Mouse (Mus musculus): Measurements from ENCODE around the gene Rassf8. TPM values are rescaled to one million over a fixed set of nuclear protein-coding genes. Genes with fewer than 3 reads are reported as not detected.
A peak's percentile ranks its signal among the peaks of the same experiment; 100 is the strongest.

Gene Rassf8
- polyA plus RNA-seq, 1 experiment from 2014 or later, result 8.7 TPM

DNA sequence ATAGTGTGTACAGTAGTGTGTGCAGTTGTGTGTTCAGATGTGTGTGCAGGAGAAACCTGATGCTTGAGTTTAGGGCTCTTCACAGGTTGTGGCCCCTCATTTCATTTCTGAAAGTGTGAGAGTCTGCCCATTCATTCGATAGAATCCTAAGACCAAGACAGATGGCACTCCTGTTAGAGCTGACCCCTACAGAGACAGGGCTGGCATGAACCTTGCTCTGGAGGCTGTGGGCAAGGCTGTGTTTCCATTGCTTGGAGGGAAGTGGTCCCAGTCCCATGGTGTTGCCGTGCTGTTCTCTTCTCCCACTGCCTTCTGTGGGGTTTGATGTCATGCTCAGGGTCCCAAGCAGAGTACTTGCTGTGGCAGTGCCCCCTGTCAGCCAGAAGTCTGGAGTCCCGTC is 57.7 kb downstream of the Rassf8 start:
- peaks cover 14% of the 10 kb centered on the region; the same call in 1 of the 2 replicates for H3K4me1 ChIP-seq
- no peaks in the 10 kb centered on the region for H3K27me3 ChIP-seq
- H3K4me3 ChIP-seq (replicated peaks), result no peak overlapping the region
- no peak overlapping the region for H3K27ac ChIP-seq (replicated peaks)
- H3K36me3 ChIP-seq, result 0 out of 2 replicates have a peak, but pooled peaks cover 6% of the 10 kb centered on the region
- no peaks in the 10 kb centered on the region for H3K9me3 ChIP-seq (replicated peaks)
- ATAC-seq (ENCODE audit: insufficient number of reproducible peaks, low FRiP score, low TSS enrichment, low read depth), result no peak
- no peak overlapping the region for H3K4me2 ChIP-seq (replicated peaks)
- whole genome bisulfite sequencing, result 49% methylated on average over 3 of the region's 3 CpGs
- H3K9ac ChIP-seq, result no peak overlapping the region

DNA sequence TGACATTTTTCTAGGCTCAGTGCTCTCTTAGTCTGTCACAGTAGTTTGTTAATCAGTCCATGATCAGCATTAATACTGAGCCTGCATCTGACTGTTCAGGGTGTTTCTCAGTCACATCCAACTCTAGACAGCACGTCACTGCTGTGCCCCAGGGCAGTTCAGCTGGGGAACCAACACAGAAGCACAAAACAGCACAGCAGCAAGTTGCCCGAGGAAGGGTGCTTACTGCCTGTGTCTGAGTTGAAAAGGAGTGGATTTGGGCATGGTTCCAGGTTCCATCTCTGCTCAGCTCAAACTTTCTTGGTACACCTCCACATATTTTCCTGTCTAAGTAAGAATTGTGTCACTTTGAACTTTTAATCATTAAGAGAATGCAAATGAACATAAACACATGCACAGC is 60.2 kb downstream of the Rassf8 start:
- no peak overlapping the region for H3K27ac ChIP-seq (replicated peaks)
- peaks cover 14% of the 10 kb centered on the region; the same call in 1 of the 2 replicates for H3K4me1 ChIP-seq
- WGBS, result 22% methylated on average over 2 of the region's 2 CpGs
- H3K9ac ChIP-seq, result no peak overlapping the region
- H3K36me3 ChIP-seq, result peaks cover 19% of the 10 kb centered on the region
- no peaks in the 10 kb centered on the region for H3K9me3 ChIP-seq (replicated peaks)
- ATAC-seq (ENCODE audit: insufficient number of reproducible peaks, low FRiP score, low TSS enrichment, low read depth), result no peak; the same call in 1 of the 2 replicates
- H3K27me3 ChIP-seq, result no peaks in the 10 kb centered on the region
- no peak overlapping the region for H3K4me3 ChIP-seq (replicated peaks)
- H3K4me2 ChIP-seq (replicated peaks), result no peak overlapping the region

DNA sequence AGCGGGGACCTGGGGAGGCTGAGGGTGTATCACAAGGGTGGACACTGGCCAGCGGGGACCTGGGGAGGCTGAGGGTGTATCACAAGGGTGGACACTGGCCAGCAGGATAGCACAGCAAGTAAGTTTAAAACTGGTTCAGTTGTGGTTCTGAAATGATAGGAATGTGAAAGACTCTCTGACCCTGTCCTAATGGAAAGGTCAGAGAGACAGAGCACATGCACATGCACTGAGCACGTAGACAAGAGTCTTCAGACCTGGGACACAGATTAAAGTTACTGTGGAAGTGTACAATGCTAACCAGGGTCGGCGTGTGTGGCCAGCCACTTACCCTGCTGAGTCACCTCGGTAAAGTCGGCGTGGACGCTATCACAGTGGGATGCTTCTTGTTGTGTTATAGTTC is 61.4 kb downstream of the Rassf8 start:
- Histone ChIP-seq H3K9ac (no peak overlapping the region), H3K9me3 (replicated peaks) (no peaks in the 10 kb centered on the region), H3K4me3 (replicated peaks) (no peak overlapping the region), H3K27me3 (no peaks in the 10 kb centered on the region), H3K27ac (replicated peaks) (no peak overlapping the region), H3K4me1 (peaks cover 14% of the 10 kb centered on the region; the same call in 1 of the 2 replicates), H3K36me3 (peaks cover 19% of the 10 kb centered on the region), H3K4me2 (replicated peaks) (no peak overlapping the region)
- no peak for ATAC-seq (ENCODE audit: insufficient number of reproducible peaks, low FRiP score, low TSS enrichment, low read depth)
- WGBS, result 91% methylated on average over 9 of the region's 9 CpGs

DNA sequence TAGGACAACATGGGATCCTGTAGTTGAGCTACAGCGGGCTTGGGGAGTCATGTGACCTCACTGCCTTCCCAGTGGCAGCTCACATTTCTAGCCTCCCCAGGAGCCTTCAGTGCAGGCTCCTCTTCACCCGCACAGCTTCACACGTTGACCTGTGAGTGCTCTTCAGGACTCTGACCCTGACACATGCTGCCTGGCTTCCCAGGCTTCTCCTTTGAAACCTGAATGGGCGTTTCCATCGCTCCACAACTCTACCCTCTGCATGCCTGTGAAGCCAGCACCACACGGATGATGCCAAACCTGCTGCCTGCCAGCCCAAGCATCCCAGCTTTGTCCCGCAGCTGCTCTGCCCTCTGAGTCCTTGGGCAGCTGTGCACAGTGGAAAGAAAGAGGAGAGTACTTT is 63.0 kb downstream of the Rassf8 start:
- Histone ChIP-seq H3K4me3 (replicated peaks) (no peak overlapping the region), H3K4me1 (peaks cover 5% of the 10 kb centered on the region; the same call in 1 of the 2 replicates), H3K9me3 (replicated peaks) (no peaks in the 10 kb centered on the region), H3K4me2 (replicated peaks) (no peak overlapping the region), H3K27me3 (no peaks in the 10 kb centered on the region), H3K27ac (replicated peaks) (no peak overlapping the region), H3K9ac (no peak overlapping the region), H3K36me3 (peaks cover 19% of the 10 kb centered on the region)
- no peak for ATAC-seq (ENCODE audit: insufficient number of reproducible peaks, low FRiP score, low TSS enrichment, low read depth)
- 80% methylated on average over 7 of the region's 7 CpGs for WGBS

DNA sequence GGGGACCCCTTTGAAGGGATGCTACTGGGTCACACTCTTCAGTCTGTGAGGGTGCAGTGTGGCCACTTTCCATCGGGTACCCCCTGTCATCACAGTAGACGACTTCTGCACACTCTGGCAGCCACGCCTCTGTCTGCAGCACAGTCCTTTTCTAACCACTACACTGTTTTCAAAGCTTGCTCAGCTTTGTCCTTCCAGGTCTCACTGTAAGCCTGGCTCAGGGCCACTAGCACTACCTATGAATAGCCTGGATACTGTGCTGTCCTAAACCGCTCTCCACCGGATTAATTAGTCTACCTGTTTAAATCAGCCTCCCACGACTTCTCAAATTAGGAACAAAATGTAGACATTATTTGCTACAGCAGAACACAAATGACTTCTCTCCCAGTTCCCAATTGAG is 63.5 kb downstream of the Rassf8 start:
- no peaks in the 10 kb centered on the region for H3K27me3 ChIP-seq
- ATAC-seq (ENCODE audit: insufficient number of reproducible peaks, low FRiP score, low TSS enrichment, low read depth), result no peak
- H3K36me3 ChIP-seq, result peaks cover 19% of the 10 kb centered on the region
- H3K4me1 ChIP-seq, result peaks cover 5% of the 10 kb centered on the region; the same call in 1 of the 2 replicates
- H3K4me3 ChIP-seq (replicated peaks), result no peak overlapping the region
- 88% methylated on average over 6 of the region's 6 CpGs for WGBS
- H3K9ac ChIP-seq, result no peak overlapping the region
- no peaks in the 10 kb centered on the region for H3K9me3 ChIP-seq (replicated peaks)
- H3K27ac ChIP-seq (replicated peaks), result no peak overlapping the region
- no peak overlapping the region for H3K4me2 ChIP-seq (replicated peaks)

DNA sequence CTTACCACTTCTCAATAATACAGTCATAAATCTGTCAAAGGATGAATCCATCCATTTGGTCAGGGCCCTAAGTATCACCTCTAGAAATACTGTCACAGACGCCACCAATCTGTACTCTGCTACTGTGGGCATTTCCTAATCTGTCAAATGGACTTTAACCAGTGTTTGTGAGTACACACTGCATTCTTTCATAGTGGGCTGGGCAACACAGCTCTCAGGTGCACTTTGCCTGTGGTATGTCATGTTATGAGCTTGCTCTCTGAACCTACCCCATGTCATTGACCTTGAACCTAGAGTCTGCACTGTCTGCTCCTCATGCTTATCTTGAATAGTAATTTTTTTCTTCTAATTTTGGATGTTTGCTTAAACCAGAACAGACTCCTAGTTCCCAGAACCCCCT is 64.6 kb downstream of the Rassf8 start:
- WGBS, result 93% methylated on average over 1 of the region's 1 CpGs
- ATAC-seq (ENCODE audit: insufficient number of reproducible peaks, low FRiP score, low TSS enrichment, low read depth), result no peak

DNA sequence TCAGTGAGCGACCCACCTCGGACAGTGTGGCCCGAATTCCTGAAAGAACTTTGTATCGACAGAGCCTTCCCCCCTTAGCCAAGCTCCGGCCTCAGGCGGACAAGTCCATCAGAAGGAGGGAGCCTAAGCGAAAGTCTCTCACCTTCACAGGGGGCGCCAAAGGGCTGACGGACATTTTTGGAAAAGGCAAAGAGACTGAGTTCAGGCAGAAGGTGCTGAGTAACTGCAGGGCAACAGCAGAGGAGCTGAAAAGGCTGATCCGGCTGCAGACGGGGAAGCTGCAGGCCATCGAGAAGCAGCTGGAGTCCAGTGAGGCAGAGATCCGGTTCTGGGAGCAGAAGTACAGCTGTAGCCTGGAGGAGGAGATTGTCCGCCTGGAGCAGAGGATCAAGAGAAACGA is 68.7 kb downstream of the Rassf8 start:
- no peak for ATAC-seq (ENCODE audit: insufficient number of reproducible peaks, low FRiP score, low TSS enrichment, low read depth)
- Histone ChIP-seq H3K36me3 (peaks cover 18% of the 10 kb centered on the region), H3K4me3 (replicated peaks) (no peak overlapping the region), H3K4me2 (replicated peaks) (no peak overlapping the region), H3K9ac (no peak overlapping the region), H3K27me3 (no peaks in the 10 kb centered on the region), H3K4me1 (no peaks in the 10 kb centered on the region), H3K9me3 (replicated peaks) (no peaks in the 10 kb centered on the region), H3K27ac (replicated peaks) (no peak overlapping the region)
- 36% methylated on average over 15 of the region's 15 CpGs for WGBS

More for the DNA sequence above, 64.6 kb downstream of the Rassf8 start:
- H3K4me2 ChIP-seq (replicated peaks), result no peak overlapping the region
- H3K27me3 ChIP-seq, result no peaks in the 10 kb centered on the region
- peaks cover 5% of the 10 kb centered on the region; the same call in 1 of the 2 replicates for H3K4me1 ChIP-seq
- H3K9me3 ChIP-seq (replicated peaks), result no peaks in the 10 kb centered on the region
- H3K36me3 ChIP-seq, result peaks cover 23% of the 10 kb centered on the region
- no peak overlapping the region for H3K9ac ChIP-seq
- no peak overlapping the region for H3K4me3 ChIP-seq (replicated peaks)
- no peak overlapping the region for H3K27ac ChIP-seq (replicated peaks)

DNA sequence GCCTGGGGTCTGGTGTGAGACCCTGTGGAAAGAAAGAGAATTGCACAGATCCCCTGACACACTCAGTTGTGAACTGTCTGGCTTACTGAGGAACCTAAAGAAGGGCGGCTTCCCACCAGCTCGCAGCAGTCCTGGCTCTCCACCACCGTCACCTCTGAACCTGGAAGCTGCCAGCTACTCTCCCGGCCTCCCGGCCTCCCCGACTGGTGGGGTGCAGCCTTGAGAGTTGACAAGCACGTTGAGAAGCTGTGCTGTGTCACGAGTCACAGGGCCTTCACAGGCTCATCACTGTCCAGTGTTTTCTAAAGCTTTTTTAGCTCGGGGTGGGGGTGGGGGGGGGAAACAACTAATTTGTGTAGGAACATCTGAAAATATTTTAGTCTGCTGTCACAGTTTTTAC is 72.6 kb downstream of the Rassf8 start:
- Histone ChIP-seq H3K4me2 (replicated peaks) (no peak overlapping the region), H3K4me3 (replicated peaks) (no peak overlapping the region), H3K27me3 (no peaks in the 10 kb centered on the region), H3K9me3 (replicated peaks) (no peaks in the 10 kb centered on the region), H3K27ac (replicated peaks) (no peak overlapping the region), H3K4me1 (peaks cover 3% of the 10 kb centered on the region; the same call in 1 of the 2 replicates), H3K36me3 (peaks cover 12% of the 10 kb centered on the region), H3K9ac (no peak overlapping the region)
- ATAC-seq (ENCODE audit: insufficient number of reproducible peaks, low FRiP score, low TSS enrichment, low read depth), result no peak
- 87% methylated on average over 9 of the region's 9 CpGs for WGBS

DNA sequence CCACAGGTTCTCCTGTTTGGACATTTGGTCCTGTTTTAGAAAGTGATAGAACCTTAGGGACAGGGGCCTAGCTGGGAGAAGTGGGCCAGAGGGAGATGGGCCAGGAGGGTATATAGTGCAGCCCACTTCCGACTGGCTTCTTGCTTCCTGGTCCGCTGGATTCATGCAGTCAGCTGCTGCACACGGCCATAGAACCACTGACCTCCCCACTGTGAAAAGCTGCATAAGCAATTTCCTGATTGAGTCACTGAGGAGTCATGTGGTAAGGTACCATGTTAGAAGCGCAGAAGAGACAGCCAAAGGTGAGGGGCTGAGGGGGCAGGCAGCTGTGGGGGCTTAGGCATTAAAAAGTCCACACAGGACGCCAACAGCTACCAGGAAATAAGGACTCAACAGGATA is 75.7 kb downstream of the Rassf8 start:
- 69% methylated on average over 5 of the region's 5 CpGs for WGBS
- Histone ChIP-seq H3K27me3 (no peaks in the 10 kb centered on the region), H3K36me3 (peaks cover 6% of the 10 kb centered on the region; the same call in 1 of the 2 replicates), H3K4me1 (peaks cover 3% of the 10 kb centered on the region; the same call in 1 of the 2 replicates), H3K9ac (no peak overlapping the region), H3K27ac (replicated peaks) (no peak overlapping the region), H3K4me2 (replicated peaks) (no peak overlapping the region), H3K4me3 (replicated peaks) (no peak overlapping the region), H3K9me3 (replicated peaks) (no peaks in the 10 kb centered on the region)
- no peak for ATAC-seq (ENCODE audit: insufficient number of reproducible peaks, low FRiP score, low TSS enrichment, low read depth)

DNA sequence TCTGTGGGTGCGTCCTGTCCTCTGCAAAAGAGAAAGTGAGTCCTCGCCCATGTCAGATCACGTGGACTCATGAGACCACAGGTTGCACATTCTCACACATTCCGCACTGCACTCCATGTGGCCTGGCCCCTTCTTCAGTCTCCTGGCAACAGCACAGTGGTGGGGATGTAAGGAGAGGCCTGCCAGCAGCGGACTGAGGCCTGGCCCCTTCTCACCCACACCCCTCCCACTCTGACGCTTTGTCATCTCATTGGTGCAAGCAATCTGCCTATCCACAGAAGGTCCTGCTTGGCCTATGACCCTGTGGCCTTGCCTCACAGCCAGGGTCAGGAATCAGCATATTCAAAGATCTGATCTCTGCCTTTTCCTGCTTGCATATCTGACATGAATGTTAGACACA is 76.6 kb downstream of the Rassf8 start:
- ATAC-seq (ENCODE audit: insufficient number of reproducible peaks, low FRiP score, low TSS enrichment, low read depth), result peak; percentile 59; the same call in 1 of the 2 replicates
- no peak overlapping the region for H3K4me3 ChIP-seq (replicated peaks)
- H3K27me3 ChIP-seq, result no peaks in the 10 kb centered on the region
- 62% methylated on average over 6 of the region's 6 CpGs for WGBS
- H3K4me1 ChIP-seq, result peaks cover 3% of the 10 kb centered on the region; the same call in 1 of the 2 replicates
- H3K9ac ChIP-seq, result no peak overlapping the region
- H3K4me2 ChIP-seq (replicated peaks), result no peak overlapping the region
- H3K27ac ChIP-seq (replicated peaks), result no peak overlapping the region
- H3K9me3 ChIP-seq (replicated peaks), result no peaks in the 10 kb centered on the region
- H3K36me3 ChIP-seq, result no peaks in the 10 kb centered on the region; the same call in 1 of the 2 replicates

DNA sequence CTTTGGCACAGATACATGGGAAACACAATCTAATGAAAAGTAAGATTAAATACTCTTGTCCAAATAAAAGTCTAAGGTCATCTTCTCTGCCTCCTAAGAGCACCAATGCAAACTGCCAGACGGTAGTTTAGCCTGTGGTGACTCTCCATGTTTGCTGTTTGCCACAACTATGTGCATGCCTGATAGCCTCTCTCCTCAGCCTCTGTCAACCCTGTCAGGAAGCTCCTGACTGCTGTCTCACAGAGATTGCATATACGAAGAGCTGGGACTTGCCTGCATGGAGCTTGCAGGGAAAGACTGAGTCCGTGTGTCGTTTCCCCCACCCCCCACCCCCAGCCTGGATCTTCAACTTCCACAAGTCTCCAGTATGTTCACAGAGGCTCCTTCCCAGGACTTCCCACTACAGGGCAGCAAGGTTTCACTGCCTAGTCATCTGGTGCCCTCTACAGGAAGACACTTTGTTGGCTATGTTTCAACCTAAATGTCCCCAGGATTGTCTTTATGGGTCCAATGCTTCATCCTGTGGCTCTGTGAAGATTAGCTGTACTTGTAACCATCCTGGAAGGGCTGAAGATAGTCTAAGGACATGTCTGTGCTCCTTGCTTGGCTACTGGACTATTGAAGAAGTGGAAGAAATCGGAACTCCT is 77.2 kb downstream of the Rassf8 start:
- peaks cover 3% of the 10 kb centered on the region; the same call in 1 of the 2 replicates for H3K4me1 ChIP-seq
- no peak overlapping the region for H3K4me3 ChIP-seq (replicated peaks)
- H3K9ac ChIP-seq, result no peak overlapping the region
- no peaks in the 10 kb centered on the region for H3K9me3 ChIP-seq (replicated peaks)
- no peak for ATAC-seq (ENCODE audit: insufficient number of reproducible peaks, low FRiP score, low TSS enrichment, low read depth)
- H3K27ac ChIP-seq (replicated peaks), result no peak overlapping the region
- no peak overlapping the region for H3K4me2 ChIP-seq (replicated peaks)
- no peaks in the 10 kb centered on the region; the same call in 1 of the 2 replicates for H3K36me3 ChIP-seq
- H3K27me3 ChIP-seq, result no peaks in the 10 kb centered on the region
- 43% methylated on average over 5 of the region's 5 CpGs for WGBS

DNA sequence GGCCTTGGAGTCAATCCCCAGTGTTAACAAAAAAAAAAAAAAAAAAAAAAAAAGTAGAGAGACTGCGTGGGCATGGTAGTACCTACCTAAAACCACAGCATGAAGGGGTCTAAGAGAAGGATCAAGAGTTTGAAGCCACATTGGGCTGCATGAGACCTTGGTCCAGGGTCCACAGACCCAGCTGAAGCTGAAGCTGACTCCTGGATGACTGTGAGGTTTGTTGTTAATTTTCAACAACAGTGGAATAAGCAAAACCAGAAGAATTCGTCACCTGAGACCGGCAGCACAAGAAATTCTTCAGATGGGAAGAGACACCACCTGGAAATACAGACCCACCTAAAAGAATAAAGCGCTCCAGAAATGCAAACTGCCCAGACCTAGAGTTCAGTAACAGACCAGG is 79.8 kb downstream of the Rassf8 start:
- Histone ChIP-seq H3K9me3 (replicated peaks) (no peaks in the 10 kb centered on the region), H3K4me1 (peaks cover 3% of the 10 kb centered on the region; the same call in 1 of the 2 replicates), H3K4me2 (replicated peaks) (no peak overlapping the region), H3K27ac (replicated peaks) (no peak overlapping the region), H3K36me3 (no peaks in the 10 kb centered on the region), H3K9ac (no peak overlapping the region), H3K4me3 (replicated peaks) (no peak overlapping the region), H3K27me3 (no peaks in the 10 kb centered on the region)
- WGBS, result 92% methylated on average over 4 of the region's 4 CpGs
- no peak for ATAC-seq (ENCODE audit: insufficient number of reproducible peaks, low FRiP score, low TSS enrichment, low read depth)
